27 mouse cellular contexts compared by ENCODE assay signal in the genomic region with DNA sequence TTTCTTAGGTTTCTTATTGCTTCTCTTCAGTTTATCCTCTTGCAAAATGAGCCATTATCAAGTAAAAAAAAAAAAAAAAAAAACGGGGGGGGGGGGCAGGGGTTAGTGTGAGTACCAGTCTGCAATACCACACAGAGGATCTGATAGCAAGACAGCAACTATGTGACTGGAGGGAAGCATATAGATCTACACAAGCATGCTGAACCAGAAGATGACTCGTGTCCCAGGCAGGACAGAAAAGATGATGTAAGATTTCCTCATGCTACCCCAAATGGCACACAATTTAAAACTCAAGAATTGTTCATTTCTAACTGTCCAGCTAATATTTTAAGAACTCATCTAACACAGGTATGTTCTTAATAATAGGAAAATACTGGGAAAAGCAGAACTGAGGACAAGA. TPM values are rescaled to one million over a fixed set of nuclear protein-coding genes. Genes with fewer than 3 reads are reported as not detected.
A peak's percentile ranks its signal among the peaks of the same experiment; 100 is the strongest.
DNase-seq lines count a peak whose midpoint lies in the region; ATAC-seq and TF ChIP-seq lines count a peak whose summit lies in the region.
"Had no signal": no experiment of that assay in that cellular context is flagged by ENCODE, and none has a peak within 500 bp of the region (broad histone marks: within the 10 kb centered on the region; RNA-seq: fewer than 3 reads in every experiment).

No protein-coding gene starts in this region.

- H3K4me1 ChIP-seq in bone marrow macrophage, adult 2 months (ENCODE audit: control insufficient read depth, insufficient read depth, low read length): peaks cover 60% of the 10 kb centered on the region
- H3K4me1 ChIP-seq in hindbrain, embryonic 13.5 days (replicated peaks): peaks cover 49% of the 10 kb centered on the region

- no peak overlapping the region for H3K4me2 ChIP-seq in hindbrain, embryonic 13.5 days
- H3K4me2 ChIP-seq: forebrain, embryonic 12.5 days; heart, embryonic 11.5 days; hindbrain, embryonic 12.5 days; limb, embryonic 13.5 days; midbrain, embryonic 13.5 days; neural tube, embryonic 12.5 days; stomach, embryonic 15.5 days had no signal

- H3K9me3 ChIP-seq in hindbrain, embryonic 13.5 days: no peaks in the 10 kb centered on the region
- H3K9me3 ChIP-seq: forebrain, embryonic 12.5 days; hindbrain, embryonic 12.5 days; limb, embryonic 13.5 days; midbrain, embryonic 13.5 days; neural tube, embryonic 12.5 days; stomach, embryonic 15.5 days had no signal

- no peak overlapping the region for H3K9ac ChIP-seq in hindbrain, embryonic 13.5 days
- H3K9ac ChIP-seq: forebrain, embryonic 12.5 days; hindbrain, embryonic 12.5 days; limb, embryonic 13.5 days; midbrain, embryonic 13.5 days; neural tube, embryonic 12.5 days; stomach, embryonic 15.5 days had no signal

- WGBS in macrophage (ENCODE audit: missing documents): 0% methylated on average over 1 of the region's 2 CpGs
- 49% methylated on average over 2 of the region's 2 CpGs for WGBS in hindbrain, embryonic 13.5 days

- no peak for DNase-seq in gastrocnemius, adult 2 months
- no peak for DNase-seq in gastrocnemius, postnatal 14 days
- DNase-seq in 416B (ENCODE audit: low read depth): peak; percentile 82
- no peak for DNase-seq in testis, postnatal 10 days (ENCODE audit: low spot score)
- DNase-seq: adrenal gland, postnatal 36 days; cerebellum, adult 11 months; cerebellum, postnatal 14 days; heart, postnatal 14 days; kidney, adult 11 months; kidney, postnatal 4 days; layer of hippocampus, adult 9-11 months; retina, postnatal 1 day; right cerebral cortex, postnatal 4 days; thymus, adult 2 months; thymus, postnatal 4 days had no signal

- no peaks in the 10 kb centered on the region for H3K36me3 ChIP-seq in macrophage (ENCODE audit: inconsistent target)
- no peaks in the 10 kb centered on the region for H3K36me3 ChIP-seq in hindbrain, embryonic 13.5 days
- H3K36me3 ChIP-seq: forebrain, embryonic 12.5 days; hindbrain, embryonic 12.5 days; limb, embryonic 13.5 days; midbrain, embryonic 13.5 days; neural tube, embryonic 12.5 days; stomach, embryonic 15.5 days had no signal

- ATAC-seq in monocyte, adult 5-6 weeks (replicated peaks; ENCODE audit: insufficient number of reproducible peaks, low FRiP score, low TSS enrichment, poor library complexity, severe bottlenecking): no peak
- no peak for ATAC-seq in hindbrain, embryonic 13.5 days (ENCODE audit: low FRiP score)
- ATAC-seq: lung, postnatal 0 days; midbrain, embryonic 13.5 days had no signal

- H3K79me2 ChIP-seq in macrophage (ENCODE audit: inconsistent target): peaks cover 95% of the 10 kb centered on the region

- intact Hi-C loops in gastrocnemius, adult 2 months (cut with DNase I): no loop called here
- intact Hi-C loops in gastrocnemius, postnatal 14 days (cut with DNase I; ENCODE audit: low total_unique reads): no loop called here

- H3K27ac ChIP-seq in gastrocnemius, adult 2 months: peak overlapping the region; percentile 67
- H3K27ac ChIP-seq in bone marrow macrophage, adult 2 months (ENCODE audit: insufficient read depth, low read depth, low read length): peak overlapping the region; percentile 53
- peak overlapping the region; percentile 49 for H3K27ac ChIP-seq in macrophage
- H3K27ac ChIP-seq in hindbrain, embryonic 13.5 days: no peak overlapping the region
- H3K27ac ChIP-seq: forebrain, embryonic 12.5 days; hindbrain, embryonic 12.5 days; limb, embryonic 13.5 days; midbrain, embryonic 13.5 days; neural tube, embryonic 12.5 days; stomach, embryonic 15.5 days had no signal

- TF ChIP-seq CTCF in gastrocnemius, adult 2 months (IDR thresholded peaks at IDR 0.05): no peak
- no peak for TF ChIP-seq CTCF in bone marrow macrophage, adult 2 months (IDR thresholded peaks at IDR 0.05; ENCODE audit: low read depth, low read length)

- H3K27me3 ChIP-seq in hindbrain, embryonic 13.5 days: no peaks in the 10 kb centered on the region
- H3K27me3 ChIP-seq: forebrain, embryonic 12.5 days; hindbrain, embryonic 12.5 days; limb, embryonic 13.5 days; midbrain, embryonic 13.5 days; neural tube, embryonic 12.5 days; stomach, embryonic 15.5 days had no signal

- TF ChIP-seq POLR2A in bone marrow macrophage, adult 2 months (IDR thresholded peaks at IDR 0.05; ENCODE audit: borderline replicate concordance, low read depth, low read length): no peak

- H3K4me3 ChIP-seq in gastrocnemius, adult 2 months: no peak overlapping the region
- H3K4me3 ChIP-seq in bone marrow macrophage, adult 2 months (ENCODE audit: insufficient read depth, low read length): no peak overlapping the region
- no peak overlapping the region for H3K4me3 ChIP-seq in macrophage (ENCODE audit: inconsistent target)
- H3K4me3 ChIP-seq in hindbrain, embryonic 13.5 days: no peak overlapping the region
- H3K4me3 ChIP-seq: forebrain, embryonic 12.5 days; hindbrain, embryonic 12.5 days; limb, embryonic 13.5 days; midbrain, embryonic 13.5 days; neural tube, embryonic 12.5 days; stomach, embryonic 15.5 days had no signal

RNA-seq across cellular contexts. Expression of gene Raf1, which starts 22.5 kb away (rescaled TPM):
- 100 to 1,000 TPM; 129 to 136 TPM for total RNA-seq in gastrocnemius, adult 2 months (2021)
- total RNA-seq in gastrocnemius, postnatal 14 days (2021): 10 to 100 TPM; 88.8 to 92.8 TPM
- polyA plus RNA-seq in bone marrow macrophage, adult 2 months (2012; ENCODE audit: insufficient read depth, insufficient read length, missing spikeins): 89.1 and 89.4 TPM in 2 replicates
- 100 to 1,000 TPM in 22 of 26 experiments, 10 to 100 TPM in 4; 64.2 to 304 (median 221) TPM for total RNA-seq in macrophage (2018; cell fraction: chromatin; rRNA removed)
- 10 to 100 TPM; 22.5 to 72.5 (median 54.0) TPM for total RNA-seq in macrophage (2018; cell fraction: cytosol; rRNA removed)
- total RNA-seq in macrophage (2018; cell fraction: nucleus; rRNA removed): 100 to 1,000 TPM in 20 of 26 experiments, 10 to 100 TPM in 6; 49.6 to 205 (median 146) TPM
- 36.8 to 74.8 TPM (median 44.7 TPM) in 3 replicates for polyA plus RNA-seq in macrophage (2018)
- 180 to 216 TPM (median 195 TPM) in 3 replicates for total RNA-seq in monocyte, adult 5-6 weeks (2017)
- 147 and 149 TPM in 2 replicates for polyA plus RNA-seq in hindbrain, embryonic 13.5 days (2015; fragmentation: Nextera tagmentation; extraction: Ambion mirVana)

RNA-seq across cellular contexts. Expression of gene Mkrn2, which starts 52.2 kb away (rescaled TPM):
- total RNA-seq in gastrocnemius, adult 2 months (2021): 10 to 100 TPM; 45.9 to 52.0 TPM
- total RNA-seq in gastrocnemius, postnatal 14 days (2021): 10 to 100 TPM; 35.0 to 40.4 TPM
- 13.4 and 15.6 TPM in 2 replicates for polyA plus RNA-seq in bone marrow macrophage, adult 2 months (2012; ENCODE audit: insufficient read depth, insufficient read length, missing spikeins)
- total RNA-seq in macrophage (2018; cell fraction: chromatin; rRNA removed): 10 to 100 TPM in 9 of 26 experiments, 1 to 10 TPM in 15, under 1 TPM in 2; 0.85 to 17.7 (median 6.2) TPM
- total RNA-seq in macrophage (2018; cell fraction: cytosol; rRNA removed): 10 to 100 TPM in 5 of 26 experiments, 1 to 10 TPM in 21; 4.3 to 12.0 (median 8.3) TPM
- total RNA-seq in macrophage (2018; cell fraction: nucleus; rRNA removed): 10 to 100 TPM in 5 of 26 experiments, 1 to 10 TPM in 21; 1.3 to 24.0 (median 4.9) TPM
- polyA plus RNA-seq in macrophage (2018): 6.5 to 7.7 TPM (median 7.1 TPM) in 3 replicates
- total RNA-seq in monocyte, adult 5-6 weeks (2017): 8.5 to 18.5 TPM (median 9.1 TPM) in 3 replicates
- 30.2 and 36.7 TPM in 2 replicates for polyA plus RNA-seq in hindbrain, embryonic 13.5 days (2015; fragmentation: Nextera tagmentation; extraction: Ambion mirVana)
